Mouse (Mus musculus): ENCODE data around the gene Ccdc171.

- no peak for TF ChIP-seq EP300 (IDR thresholded peaks at IDR 0.05)
- TF ChIP-seq CTCF (IDR thresholded peaks at IDR 0.05), result no peak
Observed at GRCm38 (mm10) chr4:83878236-83878635, 352.9 kb downstream of the Ccdc171 start.

Measured in lung, postnatal 0 days (tissue).